Mouse (Mus musculus): ENCODE results near the gene Tmod1.

The Tmod1 gene

GRCm38 (mm10) chr4:46038892-46039751 is at the start of gene Tmod1:
Tmod1 (plus strand) TSS chr4:46038935.
- DNase-seq (ENCODE audit: low spot score) = peak; percentile 66

GRCm38 (mm10) chr4:45990427-45991135 is 48.2 kb upstream of the Tmod1 start:
- DNase-seq (ENCODE audit: low spot score) = no peak

- DNase-seq (ENCODE audit: low spot score) = no peak
These were observed 40.2 kb upstream of the Tmod1 start for GRCm38 (mm10) chr4:45998536-45998935.

GRCm38 (mm10) chr4:46008142-46008793 is 30.5 kb upstream of the Tmod1 start:
- no peak for DNase-seq (ENCODE audit: low spot score)

- no peak for DNase-seq (ENCODE audit: low spot score)
These were observed 27.0 kb upstream of the Tmod1 start for GRCm38 (mm10) chr4:46011698-46012097.

DNA sequence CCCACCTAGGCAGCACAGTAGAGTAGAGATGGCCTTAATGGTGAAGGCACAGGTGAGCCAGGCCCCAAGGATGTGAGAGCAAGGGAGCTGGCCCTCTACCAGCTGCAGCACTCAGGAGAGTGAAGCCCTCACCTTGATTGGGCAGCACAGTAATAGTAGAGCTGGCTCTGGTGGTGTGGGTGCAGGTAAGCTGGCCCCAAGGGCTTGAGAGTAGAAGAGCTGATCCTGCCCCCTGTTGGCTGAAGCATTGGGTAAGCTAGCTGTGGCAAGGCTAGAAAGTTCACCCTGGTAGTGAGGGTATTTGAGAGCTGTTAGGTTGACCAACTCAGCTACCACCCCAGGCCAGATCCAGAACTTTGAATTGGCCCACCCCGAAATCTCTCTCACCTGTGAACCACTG is 23.1 kb upstream of the Tmod1 start:
- no peak for DNase-seq (ENCODE audit: low spot score)

- peak; percentile 28 for DNase-seq (ENCODE audit: low spot score)
These were observed 15.7 kb upstream of the Tmod1 start for GRCm38 (mm10) chr4:46023021-46023481.

GRCm38 (mm10) chr4:46025893-46026292 is 12.8 kb upstream of the Tmod1 start:
- DNase-seq (ENCODE audit: low spot score) = no peak

DNA sequence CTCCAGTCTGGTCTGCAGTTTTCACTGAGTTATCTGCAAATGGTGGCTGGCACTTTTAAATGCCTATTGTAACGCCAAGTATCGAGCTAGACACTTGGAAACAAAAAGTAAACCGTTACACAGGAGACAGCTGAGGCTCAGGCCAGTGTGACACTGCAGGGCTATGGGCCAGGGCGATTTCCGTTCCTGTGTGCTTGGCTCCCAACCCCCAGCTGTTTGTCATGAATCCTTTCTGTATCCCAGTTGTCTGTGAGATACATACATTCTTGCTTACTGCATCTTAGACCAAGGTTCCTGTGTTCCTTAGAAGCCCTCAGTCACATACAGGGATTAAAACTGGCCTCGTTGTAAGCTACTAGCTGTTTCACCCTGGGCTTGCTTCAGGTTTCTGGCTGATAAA is 10.5 kb upstream of the Tmod1 start:
- DNase-seq (ENCODE audit: low spot score) = no peak

DNA sequence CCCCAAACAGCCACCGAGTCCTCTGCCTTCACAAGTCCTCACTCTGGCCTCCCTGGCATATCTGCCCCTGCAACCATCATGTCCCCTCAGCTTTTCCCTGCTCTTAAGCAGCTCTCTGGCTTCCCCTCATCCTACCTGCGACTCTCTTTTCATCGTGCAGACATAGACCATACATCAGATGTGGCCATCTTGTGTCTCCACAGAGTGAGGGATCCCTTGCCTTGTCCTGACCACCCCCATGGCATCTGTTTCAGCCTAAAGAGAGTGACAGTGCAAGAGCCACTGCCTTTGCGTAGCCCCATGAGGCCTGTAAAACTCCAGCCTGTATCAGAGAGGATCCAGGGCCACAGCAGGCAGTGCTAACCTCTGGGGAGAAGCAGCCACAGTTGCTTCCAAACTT is 10.0 kb upstream of the Tmod1 start:
- no peak for DNase-seq (ENCODE audit: low spot score)

DNA sequence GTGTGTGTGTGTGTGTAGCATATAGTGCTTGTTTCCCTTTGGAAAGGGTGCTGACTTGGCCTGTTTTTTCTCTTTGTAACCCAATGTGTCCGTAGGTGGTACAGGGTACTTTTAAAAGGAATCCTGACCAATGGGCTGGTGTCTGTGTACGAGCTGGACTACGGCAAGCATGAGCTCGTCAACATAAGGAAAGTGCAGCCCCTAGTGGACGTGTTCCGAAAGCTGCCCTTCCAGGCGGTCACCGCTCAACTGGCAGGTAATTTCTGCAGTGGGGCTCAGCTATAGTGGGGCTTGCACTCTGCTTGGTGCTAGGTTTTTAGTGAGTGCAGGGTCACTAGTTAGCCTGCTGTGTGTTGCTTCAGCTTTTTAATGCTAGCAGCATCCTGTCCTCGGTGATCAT is 9.2 kb upstream of the Tmod1 start:
- DNase-seq (ENCODE audit: low spot score) = no peak

- no peak for DNase-seq (ENCODE audit: low spot score)
These were observed 6.3 kb upstream of the Tmod1 start for GRCm38 (mm10) chr4:46032448-46032847.

DNA sequence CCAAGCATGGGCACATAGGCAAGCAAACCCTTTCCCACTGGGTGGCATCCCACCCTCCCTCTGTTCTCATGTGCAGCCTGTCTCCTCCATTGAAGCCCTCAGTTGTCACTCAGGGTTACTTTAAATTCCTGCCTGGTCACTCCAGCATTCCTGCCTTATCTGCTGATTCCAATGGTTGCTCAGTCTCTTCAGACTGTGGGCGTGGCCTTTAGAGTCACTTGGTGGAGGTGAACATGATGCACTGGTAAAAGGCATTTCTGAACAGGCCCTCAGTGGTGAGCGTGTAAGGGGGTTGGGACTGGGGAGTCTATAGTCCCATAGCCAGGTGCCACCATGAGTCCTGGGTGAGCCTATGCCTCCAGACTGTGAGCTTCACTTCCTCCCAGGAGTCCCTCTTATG is 5.5 kb upstream of the Tmod1 start:
- no peak for DNase-seq (ENCODE audit: low spot score)

DNA sequence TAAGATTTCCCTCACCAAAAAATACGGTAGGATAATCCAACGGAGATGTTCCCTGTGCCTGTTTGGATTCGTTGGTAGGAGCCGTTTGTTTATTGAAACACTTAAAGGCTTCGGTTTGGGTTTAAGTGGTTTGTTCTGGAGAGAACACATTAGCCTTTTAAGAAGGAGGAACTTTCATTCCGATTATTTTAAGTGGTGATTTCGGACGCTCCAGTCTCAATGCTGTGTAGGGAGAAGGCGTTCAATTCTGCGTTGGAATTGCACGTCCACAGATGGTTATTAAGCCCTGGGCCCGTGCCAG is 194 bp upstream of the Tmod1 start:
- no peak for DNase-seq (ENCODE audit: low spot score)

DNA sequence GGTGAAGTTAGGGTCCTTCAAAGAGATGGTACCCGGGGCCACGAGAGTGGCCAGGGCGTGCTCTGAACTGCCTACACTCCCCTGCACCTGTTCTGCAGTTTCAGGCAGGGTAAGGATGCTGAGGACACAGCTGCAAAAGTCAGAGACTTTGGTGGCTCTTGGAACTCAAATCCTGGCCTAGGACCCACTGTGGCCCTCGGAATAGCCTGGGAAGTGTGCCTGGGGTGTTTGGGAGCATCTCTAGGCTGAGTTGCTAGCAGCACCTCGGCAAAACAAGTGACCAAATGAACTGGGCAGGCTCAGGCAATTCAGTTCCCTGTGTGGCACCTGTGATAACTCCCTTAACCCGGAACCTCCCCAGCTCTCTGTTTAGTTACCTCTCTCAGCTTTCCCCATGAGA is 1.2 kb downstream of the Tmod1 start:
- no peak for DNase-seq (ENCODE audit: low spot score)

- DNase-seq (ENCODE audit: low spot score) = peak; percentile 95
These were observed 2.0 kb downstream of the Tmod1 start for GRCm38 (mm10) chr4:46040594-46041192.

DNA sequence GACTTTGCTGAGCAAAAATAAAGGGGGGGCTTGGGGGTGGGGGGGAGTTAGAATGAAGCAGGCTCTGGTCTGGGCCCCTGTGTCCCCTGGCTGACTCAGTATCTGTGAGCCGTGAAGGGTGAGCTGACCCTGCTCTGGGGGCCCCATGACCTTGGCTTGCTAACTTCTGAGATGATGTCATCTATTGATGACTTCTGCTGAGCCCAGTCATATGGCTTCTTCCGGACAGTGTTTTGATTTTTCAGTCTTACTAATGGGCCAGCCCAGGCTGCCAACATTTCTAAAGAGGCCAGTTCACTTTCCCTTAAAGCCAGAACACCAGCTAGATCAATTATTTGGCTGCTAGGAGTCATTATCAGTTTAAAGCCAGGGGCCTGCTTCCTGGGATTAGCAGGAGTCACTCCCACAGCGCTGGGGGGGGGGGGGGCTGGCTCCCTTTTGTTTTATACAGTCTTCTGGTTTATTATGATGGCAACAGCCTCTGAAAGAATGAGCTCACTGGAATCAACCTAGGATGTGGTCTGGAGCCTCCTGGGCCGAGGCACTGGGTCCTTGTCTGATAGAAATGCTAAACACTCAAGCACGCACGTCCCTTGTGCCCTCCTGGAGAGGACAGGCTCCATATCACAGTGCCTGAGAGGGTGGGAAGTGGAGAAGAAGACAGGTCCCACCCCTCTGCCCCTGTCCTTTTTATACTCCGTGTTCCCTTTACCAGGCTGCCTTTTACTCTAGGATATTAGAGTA is 3.2 kb downstream of the Tmod1 start:
- peak; percentile 54 for DNase-seq (ENCODE audit: low spot score)

DNA sequence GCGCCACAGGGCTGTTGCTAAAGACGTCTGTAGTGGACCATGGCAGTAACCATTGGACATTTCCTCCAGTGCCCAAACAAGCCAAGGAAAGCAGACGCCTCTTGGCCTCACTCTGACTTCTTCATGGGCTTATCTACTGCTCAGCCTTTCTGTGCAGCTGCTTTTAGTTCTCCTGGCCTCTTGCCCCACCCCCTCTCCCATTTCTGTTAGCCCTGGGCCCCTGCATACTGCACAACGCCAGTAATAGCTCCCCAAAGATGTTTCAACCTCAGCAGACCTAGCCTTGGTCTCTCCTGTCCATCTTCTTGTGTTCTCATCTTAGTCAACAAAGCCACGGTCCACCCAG is 3.7 kb downstream of the Tmod1 start:
- peak; percentile 68 for DNase-seq (ENCODE audit: low spot score)

- no peak for DNase-seq (ENCODE audit: low spot score)
These were observed 4.6 kb downstream of the Tmod1 start for GRCm38 (mm10) chr4:46043361-46043760.

GRCm38 (mm10) chr4:46047971-46048370 is 9.2 kb downstream of the Tmod1 start:
- no peak for DNase-seq (ENCODE audit: low spot score)

GRCm38 (mm10) chr4:46048418-46048817 is 9.7 kb downstream of the Tmod1 start:
- DNase-seq (ENCODE audit: low spot score) = no peak
